Mouse (Mus musculus) embryonic facial prominence, embryonic 14.5 days (tissue): ENCODE results near the gene Fuz. TPM values are rescaled to one million over a fixed set of nuclear protein-coding genes. Genes with fewer than 3 reads are reported as not detected.
A peak's percentile ranks its signal among the peaks of the same experiment; 100 is the strongest.

Source experiments
- ATAC-seq: fragments of 200-750 bp; cut with Nextera tagmentation; 2 replicates; pipeline ENCODE4 v1.8.0; 2017; ENCODE audit warnings: low read depth, moderate number of reproducible peaks, moderate TSS enrichment
- DNase-seq: peaks from one replicate; pipeline ENCODE4 v3.0.0-alpha.2; 2015; ENCODE audit warnings: low spot score
- H3K27ac ChIP-seq: fragments of 300-500 bp; sonication (generic); replicated peaks from 2 replicates; pipeline ENCODE4 v1.5.1; 2014; ENCODE audit warnings: low read depth, mild to moderate bottlenecking, low read length, moderate library complexity
- H3K27me3 ChIP-seq: fragments of 300-500 bp; sonication (generic); replicated peaks from 2 replicates; pipeline ENCODE4 v1.6.1; 2014; ENCODE audit warnings: low read length; ENCODE audit not compliant: control insufficient read depth, insufficient read depth
- H3K36me3 ChIP-seq: fragments of 300-500 bp; sonication (generic); 2 replicates; pipeline ENCODE4 v1.6.1; 2014; ENCODE audit warnings: low read length, mixed read lengths; ENCODE audit not compliant: control insufficient read depth, insufficient read depth
- H3K4me1 ChIP-seq: fragments of 300-500 bp; sonication (generic); 2 replicates; pipeline ENCODE4 v1.6.1; 2014; ENCODE audit warnings: antibody characterized with exemption, low read length; ENCODE audit not compliant: control insufficient read depth, insufficient read depth
- H3K4me2 ChIP-seq: fragments of 300-500 bp; sonication (generic); 2 replicates; pipeline ENCODE4 v1.6.1; 2014; ENCODE audit warnings: low read depth, mild to moderate bottlenecking, low read length, moderate library complexity, mixed read lengths
- H3K4me3 ChIP-seq: fragments of 300-500 bp; sonication (generic); 2 replicates; pipeline ENCODE4 v1.5.1; 2014; ENCODE audit warnings: low read depth, mild to moderate bottlenecking, low read length
- H3K9ac ChIP-seq: fragments of 300-500 bp; sonication (generic); 2 replicates; pipeline ENCODE4 v1.6.1; 2014; ENCODE audit warnings: low read depth, mild to moderate bottlenecking, low read length, moderate library complexity, mixed read lengths
- H3K9me3 ChIP-seq: fragments of 300-500 bp; sonication (generic); 2 replicates; pipeline ENCODE4 v1.6.1; 2016; ENCODE audit warnings: low read length; ENCODE audit not compliant: control insufficient read depth
- WGBS: fragments of 180-500 bp; shearing (Covaris S2); extraction: QIAGEN DNeasy Blood & Tissue Kit; methylation state at CpG from one replicate; pipeline ENCODE4 v1.1.7; 2014; 5-methylcytosine and 5-hydroxymethylcytosine counted together
- polyA plus RNA-seq: library from polyadenylated mRNA; unstranded; fragments of >200 nt; fragmentation: Nextera tagmentation; extraction: Ambion mirVana; gene quantifications from 2 replicates; pipeline ENCODE4 v1.2.1, GENCODE M21; 2014

The Fuz gene
- polyA plus RNA-seq, 1 experiment from 2014 or later, result 16.9 TPM

GRCm38 (mm10) chr7:44922530-44922929, 26.7 kb downstream of the Fuz start:
- Histone ChIP-seq H3K27ac (no peak overlapping the region), H3K27me3 (no peaks in the 10 kb centered on the region), H3K9me3 (no peaks in the 10 kb centered on the region), H3K4me2 (no peak overlapping the region), H3K36me3 (peaks cover 60% of the 10 kb centered on the region), H3K4me1 (no peaks in the 10 kb centered on the region), H3K4me3 (no peak overlapping the region), H3K9ac (no peak overlapping the region)
- DNase-seq (no peak), ATAC-seq (no peak)

GRCm38 (mm10) chr7:44925468-44925867, 29.6 kb downstream of the Fuz start:
- ATAC-seq, result no peak
- no peak overlapping the region for H3K27ac ChIP-seq
- peaks cover 10% of the 10 kb centered on the region for H3K4me1 ChIP-seq
- no peaks in the 10 kb centered on the region for H3K27me3 ChIP-seq
- H3K9ac ChIP-seq, result no peak overlapping the region
- no peak overlapping the region for H3K4me3 ChIP-seq
- DNase-seq, result peak; percentile 27
- no peak overlapping the region for H3K4me2 ChIP-seq
- peaks cover 49% of the 10 kb centered on the region for H3K36me3 ChIP-seq
- no peaks in the 10 kb centered on the region for H3K9me3 ChIP-seq
- 60% methylated on average over 3 of the region's 3 CpGs for WGBS

- 4% methylated on average over 1 of the region's 1 CpGs for WGBS
- H3K36me3 ChIP-seq, result peaks cover 26% of the 10 kb centered on the region
- peak overlapping the region; percentile 79 for H3K4me2 ChIP-seq
- H3K4me1 ChIP-seq, result peaks cover 11% of the 10 kb centered on the region
- H3K9ac ChIP-seq, result peak overlapping the region; percentile 94
- H3K4me3 ChIP-seq, result peak overlapping the region; percentile 95
- DNase-seq (no peak), ATAC-seq (no peak)
- no peak overlapping the region for H3K27ac ChIP-seq
- no peaks in the 10 kb centered on the region for H3K9me3 ChIP-seq
- H3K27me3 ChIP-seq, result no peaks in the 10 kb centered on the region
Observed at GRCm38 (mm10) chr7:44928570-44928969, 32.7 kb downstream of the Fuz start.

DNA sequence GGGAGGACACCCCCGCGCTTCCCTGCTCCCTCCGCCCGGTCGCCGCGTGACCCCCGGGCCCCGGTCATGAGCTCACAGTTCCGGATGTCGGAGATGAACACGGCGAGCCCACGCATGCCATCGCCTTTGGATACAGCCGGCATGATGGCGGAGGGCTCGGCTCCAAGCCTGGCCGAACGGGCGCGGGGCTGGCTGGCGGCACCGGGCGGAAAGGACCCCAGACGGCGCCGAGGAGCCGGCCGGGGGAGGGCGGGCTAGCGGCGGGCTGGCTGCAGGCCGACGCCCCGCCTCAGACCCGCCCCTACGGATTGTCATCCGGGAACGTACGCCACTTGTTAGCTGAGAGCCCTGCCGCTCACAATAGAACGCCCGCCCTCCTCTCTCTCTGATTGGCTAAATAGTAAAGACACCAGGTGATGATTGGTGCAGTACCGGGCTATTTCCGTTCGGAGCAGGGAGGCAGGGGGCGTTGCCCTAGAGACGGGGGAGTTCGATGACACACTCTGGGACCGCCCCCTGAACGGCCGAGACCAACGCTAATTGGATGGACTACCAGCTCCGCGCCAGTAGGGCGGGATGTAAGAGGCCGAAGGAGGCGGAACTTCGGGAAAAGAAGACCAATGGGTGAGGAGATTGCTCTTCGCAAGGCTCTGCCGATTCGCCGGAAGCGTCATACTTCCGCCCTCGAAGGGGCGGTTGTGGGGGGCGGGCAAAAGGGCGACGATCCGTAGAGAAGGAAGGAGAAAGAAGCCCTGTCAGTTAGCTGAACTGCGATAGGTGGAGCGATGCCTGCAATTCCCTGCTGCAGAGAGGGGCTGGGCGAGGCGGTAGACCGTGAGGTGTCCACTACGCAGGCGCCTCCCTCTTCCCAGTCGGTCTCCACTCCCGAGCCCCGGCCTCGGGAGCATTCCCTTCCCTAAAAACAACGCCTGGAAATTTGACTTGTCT, 33.6 kb downstream of the Fuz start, which contains the start of gene Ap2a1:
Gene Ap2a1 (minus strand): TSS at position 293 of the 948 bp plus-strand sequence.
- Histone ChIP-seq H3K27ac (peak within 1 kb of the TSS; percentile 96), H3K27me3 (no peaks in the 10 kb centered on the region), H3K4me3 (peak within 1 kb of the TSS; percentile 95), H3K9ac (peak within 1 kb of the TSS; percentile 94), H3K36me3 (0 out of 2 replicates have a peak, but pooled peaks cover 18% of the 10 kb centered on the region), H3K4me1 (peaks cover 11% of the 10 kb centered on the region), H3K4me2 (peak within 1 kb of the TSS; percentile 79), H3K9me3 (no peaks in the 10 kb centered on the region)
- DNase-seq (peak; percentile 100), ATAC-seq (peak; percentile 98)
- 2% methylated on average over 67 of the region's 84 CpGs for WGBS

DNA sequence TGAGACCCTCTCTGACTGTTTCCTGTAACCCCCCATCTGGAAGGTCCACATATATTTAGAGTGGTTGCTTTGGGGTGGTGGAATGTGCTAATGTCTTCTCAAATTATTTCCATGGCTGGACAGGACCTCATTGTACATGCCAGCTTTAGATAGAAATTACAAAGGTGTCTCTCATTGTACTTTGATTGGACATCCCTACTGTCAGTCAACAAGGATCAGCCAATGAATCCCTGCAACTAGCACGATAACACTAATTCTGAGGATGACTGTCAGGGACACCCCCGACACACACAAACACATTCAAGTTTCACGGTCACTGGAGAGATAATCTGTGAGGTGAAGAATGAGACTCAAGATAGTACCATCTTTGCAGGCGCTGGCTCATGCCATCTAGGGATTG, 42.8 kb downstream of the Fuz start:
- WGBS, result 93% methylated on average over 4 of the region's 4 CpGs
- Histone ChIP-seq H3K27ac (no peak overlapping the region), H3K27me3 (no peaks in the 10 kb centered on the region), H3K9me3 (peaks cover 13% of the 10 kb centered on the region), H3K4me2 (no peak overlapping the region), H3K4me1 (no peaks in the 10 kb centered on the region), H3K4me3 (no peak overlapping the region), H3K36me3 (no peaks in the 10 kb centered on the region), H3K9ac (no peak overlapping the region)
- ATAC-seq, result no peak
- no peak for DNase-seq

- Histone ChIP-seq H3K9me3 (no peaks in the 10 kb centered on the region), H3K27ac (no peak within 1 kb of the TSS), H3K36me3 (no peaks in the 10 kb centered on the region), H3K4me2 (no peak within 1 kb of the TSS), H3K4me1 (no peaks in the 10 kb centered on the region), H3K4me3 (no peak within 1 kb of the TSS), H3K9ac (no peak within 1 kb of the TSS), H3K27me3 (no peaks in the 10 kb centered on the region)
- no peak for ATAC-seq
- WGBS, result 75% methylated on average over 7 of the region's 7 CpGs
- no peak for DNase-seq
Observed at GRCm38 (mm10) chr7:44942904-44943303, 47.0 kb downstream of the Fuz start, which contains the start of gene Tsks. TSS of gene Tsks (plus strand) at chr7:44943204.

- Histone ChIP-seq H3K27ac (no peak overlapping the region), H3K27me3 (peaks cover 21% of the 10 kb centered on the region), H3K9me3 (no peaks in the 10 kb centered on the region), H3K36me3 (no peaks in the 10 kb centered on the region), H3K4me3 (no peak overlapping the region), H3K4me1 (peaks cover 7% of the 10 kb centered on the region), H3K9ac (no peak overlapping the region), H3K4me2 (no peak overlapping the region)
- WGBS, result 61% methylated on average over 6 of the region's 6 CpGs
- DNase-seq (no peak), ATAC-seq (no peak)
Observed at GRCm38 (mm10) chr7:44949922-44950321, 54.0 kb downstream of the Fuz start.

DNA sequence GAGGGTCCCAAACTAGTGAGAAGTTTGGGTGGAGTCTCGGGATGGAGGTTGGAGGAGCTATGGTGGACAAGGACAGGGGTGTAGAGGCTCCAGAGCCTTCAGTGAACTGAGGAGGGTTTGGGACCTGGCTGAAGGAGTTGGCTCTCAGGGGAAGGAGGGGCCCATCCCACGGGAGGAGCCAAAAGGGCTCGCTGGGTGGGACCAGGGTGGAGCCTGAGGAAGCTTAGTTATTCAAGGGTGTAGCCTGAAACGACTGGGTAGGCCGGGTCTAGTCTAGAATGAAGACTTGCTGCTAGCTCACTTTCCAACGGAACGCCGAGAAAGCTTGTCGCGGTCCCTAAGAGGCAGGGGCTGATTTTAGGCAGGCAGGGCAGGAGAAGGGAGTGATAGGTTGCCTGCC, 56.1 kb downstream of the Fuz start:
- Histone ChIP-seq H3K9me3 (no peaks in the 10 kb centered on the region), H3K36me3 (no peaks in the 10 kb centered on the region), H3K4me1 (peaks cover 7% of the 10 kb centered on the region), H3K4me2 (peak overlapping the region; percentile 95), H3K27me3 (peaks cover 21% of the 10 kb centered on the region), H3K27ac (peak overlapping the region; percentile 67), H3K9ac (peak overlapping the region; percentile 63), H3K4me3 (peak overlapping the region; percentile 48)
- DNase-seq (peak; percentile 86), ATAC-seq (peak; percentile 77)
- 5% methylated on average over 8 of the region's 10 CpGs for WGBS
